Mouse (Mus musculus) forebrain, embryonic 11.5 days (tissue): Measurements from ENCODE around the gene Mlf2. TPM values are rescaled to one million over a fixed set of nuclear protein-coding genes. Genes with fewer than 3 reads are reported as not detected.

Source experiments
- ATAC-seq: fragments of 200-750 bp; cut with Nextera tagmentation; replicated peaks from 2 replicates; pipeline ENCODE4 v1.8.0; 2017; ENCODE audit warnings: moderate TSS enrichment; ENCODE audit not compliant: low FRiP score
- DNase-seq: peaks from one replicate; pipeline ENCODE4 v3.0.0-alpha.2; 2017; ENCODE audit warnings: low spot score
- H3K27ac ChIP-seq: fragments of 300-500 bp; sonication (generic); 2 replicates; pipeline ENCODE4 v1.5.1; 2014; ENCODE audit warnings: low read depth, low read length
- H3K27me3 ChIP-seq: fragments of 300-500 bp; sonication (generic); 2 replicates; pipeline ENCODE4 v1.6.1; 2014; ENCODE audit warnings: mild to moderate bottlenecking, low read length, mixed read lengths; ENCODE audit not compliant: control insufficient read depth, insufficient read depth
- H3K36me3 ChIP-seq: fragments of 300-500 bp; sonication (generic); 2 replicates; pipeline ENCODE4 v1.6.1; 2014; ENCODE audit warnings: mild to moderate bottlenecking, low read length, moderate library complexity, mixed read lengths; ENCODE audit not compliant: control insufficient read depth, insufficient read depth
- H3K4me1 ChIP-seq: fragments of 300-500 bp; sonication (generic); replicated peaks from 2 replicates; pipeline ENCODE4 v1.6.1; 2014; ENCODE audit warnings: low read length, mixed read lengths; ENCODE audit not compliant: control insufficient read depth, insufficient read depth
- H3K4me2 ChIP-seq: fragments of 300-500 bp; sonication (generic); 2 replicates; pipeline ENCODE4 v1.6.1; 2014; ENCODE audit warnings: low read depth, mild to moderate bottlenecking, low read length, moderate library complexity, mixed read lengths; ENCODE audit not compliant: severe bottlenecking
- H3K4me3 ChIP-seq: fragments of 300-500 bp; sonication (generic); 2 replicates; pipeline ENCODE4 v1.5.1; 2014; ENCODE audit warnings: low read depth, low read length
- H3K9ac ChIP-seq: fragments of 300-500 bp; sonication (generic); 2 replicates; pipeline ENCODE4 v1.6.1; 2014; ENCODE audit warnings: low read length
- H3K9me3 ChIP-seq: fragments of 300-500 bp; sonication (generic); 2 replicates; pipeline ENCODE4 v1.6.1; 2016; ENCODE audit warnings: low read length, mixed read lengths; ENCODE audit not compliant: control insufficient read depth
- WGBS: fragments of 180-500 bp; shearing (Covaris S2); extraction: QIAGEN DNeasy Blood & Tissue Kit; methylation state at CpG from one replicate; pipeline ENCODE4 v1.1.7; 2014; 5-methylcytosine and 5-hydroxymethylcytosine counted together
- polyA plus RNA-seq: library from polyadenylated mRNA; unstranded; fragments of >200 nt; fragmentation: Nextera tagmentation; extraction: Ambion mirVana; gene quantifications from 2 replicates; pipeline ENCODE4 v1.2.1, GENCODE M21; 2014

Gene Mlf2
- polyA plus RNA-seq, 1 experiment from 2014 or later, result 450 TPM

- H3K27me3 ChIP-seq, result no peaks in the 10 kb centered on the region
- H3K4me2 ChIP-seq, result no peak overlapping the region
- H3K9ac ChIP-seq, result no peak overlapping the region
- DNase-seq (no peak), ATAC-seq (no peak)
- peaks cover 10% of the 10 kb centered on the region for H3K36me3 ChIP-seq
- WGBS, result 91% methylated on average over 7 of the region's 7 CpGs
- H3K4me1 ChIP-seq, result peaks cover 10% of the 10 kb centered on the region
- H3K9me3 ChIP-seq, result no peaks in the 10 kb centered on the region
- no peak overlapping the region for H3K27ac ChIP-seq
- no peak overlapping the region for H3K4me3 ChIP-seq
These were observed 3.5 kb downstream of the Mlf2 start for GRCm38 (mm10) chr6:124934670-124935069.

- 83% methylated on average over 1 of the region's 1 CpGs for WGBS
- peaks cover 10% of the 10 kb centered on the region for H3K36me3 ChIP-seq
- H3K27me3 ChIP-seq, result no peaks in the 10 kb centered on the region
- H3K9ac ChIP-seq, result no peak overlapping the region
- H3K4me3 ChIP-seq, result no peak overlapping the region
- H3K9me3 ChIP-seq, result no peaks in the 10 kb centered on the region
- no peak overlapping the region for H3K27ac ChIP-seq
- ATAC-seq (no peak), DNase-seq (no peak)
- no peak overlapping the region for H3K4me2 ChIP-seq
- peaks cover 3% of the 10 kb centered on the region for H3K4me1 ChIP-seq
These were observed 5.5 kb downstream of the Mlf2 start for GRCm38 (mm10) chr6:124936681-124937080.

- H3K27ac ChIP-seq, result no peak overlapping the region
- H3K27me3 ChIP-seq, result no peaks in the 10 kb centered on the region
- no peak overlapping the region for H3K4me2 ChIP-seq
- no peak for ATAC-seq
- H3K36me3 ChIP-seq, result peaks cover 10% of the 10 kb centered on the region
- H3K9me3 ChIP-seq, result no peaks in the 10 kb centered on the region
- no peak for DNase-seq
- H3K4me3 ChIP-seq, result no peak overlapping the region
- no peak overlapping the region for H3K9ac ChIP-seq
- H3K4me1 ChIP-seq, result no peaks in the 10 kb centered on the region; the same call in 1 of the 2 replicates
- WGBS, result 93% methylated on average over 2 of the region's 2 CpGs
These were observed 6.3 kb downstream of the Mlf2 start for GRCm38 (mm10) chr6:124937493-124937892.

- Histone ChIP-seq H3K27ac (no peak overlapping the region), H3K9me3 (no peaks in the 10 kb centered on the region), H3K9ac (no peak overlapping the region), H3K27me3 (no peaks in the 10 kb centered on the region), H3K4me1 (no peaks in the 10 kb centered on the region), H3K36me3 (peaks cover 8% of the 10 kb centered on the region; the same call in 1 of the 2 replicates), H3K4me2 (no peak overlapping the region), H3K4me3 (no peak overlapping the region)
- 93% methylated on average over 7 of the region's 7 CpGs for WGBS
- ATAC-seq (no peak), DNase-seq (no peak)
These were observed 7.4 kb downstream of the Mlf2 start for GRCm38 (mm10) chr6:124938554-124938953.

- no peaks in the 10 kb centered on the region; the same call in 1 of the 2 replicates for H3K36me3 ChIP-seq
- no peaks in the 10 kb centered on the region for H3K27me3 ChIP-seq
- DNase-seq (no peak), ATAC-seq (no peak)
- no peaks in the 10 kb centered on the region for H3K9me3 ChIP-seq
- H3K4me3 ChIP-seq, result no peak overlapping the region
- WGBS, result 95% methylated on average over 1 of the region's 1 CpGs
- H3K9ac ChIP-seq, result no peak overlapping the region
- no peak overlapping the region for H3K27ac ChIP-seq
- no peak overlapping the region for H3K4me2 ChIP-seq
- H3K4me1 ChIP-seq, result no peaks in the 10 kb centered on the region
These were observed 10.5 kb downstream of the Mlf2 start for GRCm38 (mm10) chr6:124941679-124942078.

- H3K27ac ChIP-seq, result no peak overlapping the region
- H3K9me3 ChIP-seq, result no peaks in the 10 kb centered on the region
- DNase-seq, result no peak
- WGBS, result 87% methylated on average over 3 of the region's 3 CpGs
- no peaks in the 10 kb centered on the region for H3K36me3 ChIP-seq
- H3K4me1 ChIP-seq, result no peaks in the 10 kb centered on the region
- no peak for ATAC-seq
- no peak overlapping the region for H3K4me3 ChIP-seq
- no peaks in the 10 kb centered on the region for H3K27me3 ChIP-seq
- no peak overlapping the region for H3K9ac ChIP-seq
- no peak overlapping the region for H3K4me2 ChIP-seq
These were observed 12.3 kb downstream of the Mlf2 start for GRCm38 (mm10) chr6:124943526-124943925.

- Histone ChIP-seq H3K4me1 (no peaks in the 10 kb centered on the region), H3K36me3 (no peaks in the 10 kb centered on the region; the same call in 1 of the 2 replicates), H3K4me2 (no peak overlapping the region), H3K9ac (no peak overlapping the region), H3K4me3 (no peak overlapping the region), H3K27me3 (no peaks in the 10 kb centered on the region), H3K27ac (no peak overlapping the region), H3K9me3 (no peaks in the 10 kb centered on the region)
- DNase-seq, result no peak
- 89% methylated on average over 2 of the region's 2 CpGs for WGBS
- no peak for ATAC-seq
These were observed 23.0 kb downstream of the Mlf2 start for GRCm38 (mm10) chr6:124953991-124954715.

GRCm38 (mm10) chr6:124955212-124955611, 24.0 kb downstream of the Mlf2 start:
- peaks cover 4% of the 10 kb centered on the region; the same call in 1 of the 2 replicates for H3K36me3 ChIP-seq
- H3K4me2 ChIP-seq, result no peak overlapping the region
- no peaks in the 10 kb centered on the region for H3K4me1 ChIP-seq
- no peaks in the 10 kb centered on the region for H3K27me3 ChIP-seq
- DNase-seq (no peak), ATAC-seq (no peak)
- no peak overlapping the region for H3K4me3 ChIP-seq
- H3K9ac ChIP-seq, result no peak overlapping the region
- no peaks in the 10 kb centered on the region for H3K9me3 ChIP-seq
- WGBS, result 96% methylated on average over 4 of the region's 4 CpGs
- H3K27ac ChIP-seq, result no peak overlapping the region

- Histone ChIP-seq H3K9ac (no peak overlapping the region), H3K4me3 (no peak overlapping the region), H3K27me3 (no peaks in the 10 kb centered on the region), H3K9me3 (no peaks in the 10 kb centered on the region), H3K4me1 (no peaks in the 10 kb centered on the region), H3K4me2 (no peak overlapping the region), H3K36me3 (peaks cover 6% of the 10 kb centered on the region; the same call in 1 of the 2 replicates), H3K27ac (no peak overlapping the region)
- 85% methylated on average over 3 of the region's 3 CpGs for WGBS
- DNase-seq, result no peak
- no peak for ATAC-seq
These were observed 26.9 kb downstream of the Mlf2 start for GRCm38 (mm10) chr6:124958127-124958526.
